ENCODE assay signal across 14 mouse cellular contexts in genomic region chr10:93649127-93649526, GRCm38 (mm10). TPM values are rescaled to one million over a fixed set of nuclear protein-coding genes. Genes with fewer than 3 reads are reported as not detected.
DNase-seq lines count a peak whose midpoint lies in the region; ATAC-seq and TF ChIP-seq lines count a peak whose summit lies in the region.
"Had no signal": no experiment of that assay in that cellular context is flagged by ENCODE, and none has a peak within 500 bp of the region (broad histone marks: within the 10 kb centered on the region; RNA-seq: fewer than 3 reads in every experiment).

No protein-coding gene starts in this region.

- peaks cover 4% of the 10 kb centered on the region for H3K4me1 ChIP-seq in heart, adult 2 months (ENCODE audit: control insufficient read depth, insufficient read depth, low read length)
- no peaks in the 10 kb centered on the region for H3K4me1 ChIP-seq in stomach, postnatal 0 days (replicated peaks; ENCODE audit: control insufficient read depth, insufficient read depth)

- H3K9me3 ChIP-seq in stomach, postnatal 0 days (ENCODE audit: control insufficient read depth, low read length), result no peaks in the 10 kb centered on the region
- H3K9me3 ChIP-seq: heart, embryonic 10.5 days; hindbrain, embryonic 13.5 days; limb, embryonic 15.5 days had no signal

- 82% methylated on average over 5 of the region's 5 CpGs for WGBS in heart, adult 2 months
- 81% methylated on average over 5 of the region's 5 CpGs for WGBS in stomach, postnatal 0 days

- no peaks in the 10 kb centered on the region for H3K36me3 ChIP-seq in heart, adult 2 months (ENCODE audit: control insufficient read depth, insufficient read depth, low read length)
- no peaks in the 10 kb centered on the region for H3K36me3 ChIP-seq in stomach, postnatal 0 days (ENCODE audit: control insufficient read depth, insufficient read depth, low read length)
- H3K36me3 ChIP-seq: heart, embryonic 10.5 days; limb, embryonic 15.5 days had no signal

- no peak for TF ChIP-seq POLR2A in heart, adult 2 months (IDR thresholded peaks at IDR 0.05; ENCODE audit: insufficient read depth, low read depth, low read length)

- no peak for TF ChIP-seq EP300 in heart, adult 2 months (IDR thresholded peaks at IDR 0.05; ENCODE audit: insufficient read depth, low read depth, low read length)
- no peak for TF ChIP-seq EP300 in stomach, postnatal 0 days (optimal IDR thresholded peaks at IDR 0.05)

- H3K27me3 ChIP-seq in heart, adult 2 months (ENCODE audit: control insufficient read depth, insufficient read depth, low read length), result no peaks in the 10 kb centered on the region
- H3K27me3 ChIP-seq in stomach, postnatal 0 days (ENCODE audit: control insufficient read depth, insufficient read depth, low read length), result no peaks in the 10 kb centered on the region
- H3K27me3 ChIP-seq: hindbrain, embryonic 13.5 days; limb, embryonic 15.5 days had no signal

- intact Hi-C loops in heart, adult 2 months (cut with DNase I), result no loop called here

- no peak overlapping the region for H3K4me3 ChIP-seq in heart, adult 2 months
- H3K4me3 ChIP-seq in layer of hippocampus, adult 2 months, result no peak overlapping the region
- no peak overlapping the region for H3K4me3 ChIP-seq in stomach, postnatal 0 days (ENCODE audit: low read depth, low read length)
- H3K4me3 ChIP-seq: heart, embryonic 10.5 days; hindbrain, embryonic 13.5 days; limb, embryonic 15.5 days had no signal

- no peak for ATAC-seq in stomach, postnatal 0 days (ENCODE audit: low FRiP score, low TSS enrichment)

- no peak overlapping the region for H3K27ac ChIP-seq in heart, adult 2 months
- H3K27ac ChIP-seq in layer of hippocampus, adult 2 months, result no peak overlapping the region
- no peak overlapping the region for H3K27ac ChIP-seq in stomach, postnatal 0 days (replicated peaks)
- H3K27ac ChIP-seq: heart, embryonic 10.5 days; hindbrain, embryonic 13.5 days; limb, embryonic 15.5 days had no signal

- peak; percentile 35 for TF ChIP-seq CTCF in heart, adult 2 months (IDR thresholded peaks at IDR 0.05)
- peak; percentile 46 for TF ChIP-seq CTCF in layer of hippocampus, adult 2 months (conservative IDR thresholded peaks at IDR 0.05)
- TF ChIP-seq CTCF in stomach, postnatal 0 days (IDR thresholded peaks at IDR 0.05; ENCODE audit: low read depth), result peak; percentile 30

- H3K9ac ChIP-seq in heart, adult 2 months (ENCODE audit: low read depth, low read length), result no peak overlapping the region
- no peak overlapping the region for H3K9ac ChIP-seq in stomach, postnatal 0 days (ENCODE audit: low read length)
- H3K9ac ChIP-seq: hindbrain, embryonic 13.5 days; limb, embryonic 15.5 days had no signal

- no peak for DNase-seq in heart, adult 2 months
- no peak for DNase-seq in heart, adult 18-20 months
- no peak for DNase-seq in layer of hippocampus, adult 2 months (ENCODE audit: low spot score in 2 of 2)
- DNase-seq in layer of hippocampus, adult 9-10 months (ENCODE audit: low spot score), result no peak
- peak; percentile 30 for DNase-seq in retina, embryonic 14.5 days (ENCODE audit: low spot score)
- no peak for DNase-seq in retina, postnatal 1 day
- no peak for DNase-seq in stomach, postnatal 0 days (ENCODE audit: low spot score)
- DNase-seq in ovary, adult 18-20 months (ENCODE audit: low spot score), result no peak
- DNase-seq: cerebellum, adult 11 months; lung, postnatal 10 days; right cerebral cortex, postnatal 14 days had no signal

- H3K4me2 ChIP-seq in stomach, postnatal 0 days (replicated peaks; ENCODE audit: low read depth), result no peak overlapping the region
- H3K4me2 ChIP-seq: hindbrain, embryonic 13.5 days; limb, embryonic 15.5 days had no signal

- H3K79me2 ChIP-seq in heart, adult 2 months (replicated peaks; ENCODE audit: control insufficient read depth, insufficient read depth, low read length), result no peaks in the 10 kb centered on the region

RNA-seq across cellular contexts. Expression of gene Ntn4, which starts 8.6 kb away (rescaled TPM):
- 10 to 100 TPM; 14.0 to 14.9 TPM for total RNA-seq in heart, adult 2 months (2021)
- 7.4 and 11.5 TPM in 2 replicates for polyA plus RNA-seq in heart, adult 2 months (2012; rRNA removed)
- 10 to 100 TPM; 12.7 to 18.0 TPM for total RNA-seq in heart, adult 18-20 months (2021)
- total RNA-seq in layer of hippocampus, adult 2 months (2021), result 1 to 10 TPM; 5.5 to 7.8 TPM
- 0.76 and 0.81 TPM in 2 replicates for polyA plus RNA-seq in stomach, postnatal 0 days (2015; fragmentation: Nextera tagmentation; extraction: Ambion mirVana)

RNA-seq across cellular contexts. Expression of gene Snrpf, which starts 59.6 kb away (rescaled TPM):
- 10 to 100 TPM in 1 of 2 experiments, 1 to 10 TPM in 1; 9.6 to 11.3 TPM for total RNA-seq in heart, adult 2 months (2021)
- polyA plus RNA-seq in heart, adult 2 months (2012; rRNA removed), result 17.7 and 20.5 TPM in 2 replicates
- total RNA-seq in heart, adult 18-20 months (2021), result 10 to 100 TPM in 1 of 2 experiments, 1 to 10 TPM in 1; 9.3 to 10.8 TPM
- 10 to 100 TPM; 11.5 to 12.6 TPM for total RNA-seq in layer of hippocampus, adult 2 months (2021)
- polyA plus RNA-seq in stomach, postnatal 0 days (2015; fragmentation: Nextera tagmentation; extraction: Ambion mirVana), result 67.4 and 74.5 TPM in 2 replicates
